Mouse (Mus musculus): ENCODE data around the gene Prl2c2. TPM values are rescaled to one million over a fixed set of nuclear protein-coding genes. Genes with fewer than 3 reads are reported as not detected.
"Not testable (repeated sequence)": the region's sequence is repeated elsewhere in the genome, so short reads cannot be mapped to it uniquely, and the experiment has no call there.

The Prl2c2 gene
- 0.54 TPM in 1 of 2 replicates, not detected in the other for polyA plus RNA-seq (2014; fragmentation: Nextera tagmentation; extraction: Ambion mirVana)

DNA sequence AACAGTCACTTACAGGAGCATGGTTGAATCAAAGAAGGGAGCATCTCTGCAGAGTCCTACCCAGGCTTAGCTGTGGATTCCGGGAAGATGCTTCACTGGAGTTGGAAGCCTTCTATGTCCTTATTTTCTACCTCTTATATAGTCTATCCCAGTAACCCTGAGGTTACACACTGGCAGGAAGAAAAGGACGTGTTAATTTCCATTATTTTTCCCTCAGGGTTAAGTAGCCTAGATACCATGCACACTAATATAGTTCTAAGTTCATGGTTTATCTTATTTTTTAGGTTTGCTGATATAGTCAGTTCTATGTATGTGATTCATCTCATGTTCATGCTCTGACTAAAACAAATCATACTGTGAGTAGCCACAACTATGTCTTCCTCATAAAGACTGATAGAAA is at the start of gene Prl2c2:
Gene Prl2c2 (minus strand): TSS at position 101 of the 400 bp plus-strand sequence.
- not testable (repeated sequence) for H3K9me3 ChIP-seq (ENCODE audit: control insufficient read depth, low read length); ATAC-seq (ENCODE audit: low FRiP score)
- WGBS: 60% methylated on average over 2 of the region's 2 CpGs

DNA sequence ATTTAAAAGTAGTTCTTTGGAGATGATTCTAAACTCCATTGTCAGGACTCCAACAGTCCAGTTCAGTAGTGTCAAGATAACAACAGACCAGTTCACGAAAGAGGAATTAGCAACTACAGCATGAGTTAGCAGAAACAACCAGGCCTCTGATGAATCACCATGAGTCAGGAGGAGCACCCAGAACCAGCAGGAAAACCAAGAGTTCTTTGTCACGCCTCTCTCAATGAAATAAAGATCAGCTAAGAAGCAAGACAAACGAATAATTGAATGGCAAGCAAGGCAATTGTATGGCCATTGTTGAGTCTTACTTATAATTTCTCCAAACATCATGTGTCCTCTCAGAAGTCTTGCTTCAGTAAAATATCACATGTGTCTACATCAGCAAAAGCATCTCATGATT is 20.7 kb upstream of the Prl2c2 start:
- WGBS: 61% methylated on average over 3 of the region's 3 CpGs
- not testable (repeated sequence) for H3K4me3 ChIP-seq (ENCODE audit: low read depth, low read length); H3K4me1 ChIP-seq (replicated peaks; ENCODE audit: control insufficient read depth, insufficient read depth, low read length); DNase-seq (ENCODE audit: low spot score); H3K27me3 ChIP-seq (ENCODE audit: control insufficient read depth, insufficient read depth, low read length); H3K9me3 ChIP-seq (ENCODE audit: control insufficient read depth, low read length); H3K9ac ChIP-seq (ENCODE audit: low read depth, low read length); ATAC-seq (ENCODE audit: low FRiP score); H3K4me2 ChIP-seq (replicated peaks; ENCODE audit: low read depth, low read length); H3K27ac ChIP-seq (ENCODE audit: low read depth, low read length); H3K36me3 ChIP-seq (ENCODE audit: control insufficient read depth, insufficient read depth, low read length)

More for the DNA sequence above, at the start of gene Prl2c2:
- not testable (repeated sequence) for H3K4me1 ChIP-seq (replicated peaks; ENCODE audit: control insufficient read depth, insufficient read depth, low read length); H3K36me3 ChIP-seq (ENCODE audit: control insufficient read depth, insufficient read depth, low read length); H3K4me3 ChIP-seq (ENCODE audit: low read depth, low read length); H3K27ac ChIP-seq (ENCODE audit: low read depth, low read length); H3K4me2 ChIP-seq (replicated peaks; ENCODE audit: low read depth, low read length); H3K9ac ChIP-seq (ENCODE audit: low read depth, low read length); H3K27me3 ChIP-seq (ENCODE audit: control insufficient read depth, insufficient read depth, low read length); DNase-seq (ENCODE audit: low spot score)

DNA sequence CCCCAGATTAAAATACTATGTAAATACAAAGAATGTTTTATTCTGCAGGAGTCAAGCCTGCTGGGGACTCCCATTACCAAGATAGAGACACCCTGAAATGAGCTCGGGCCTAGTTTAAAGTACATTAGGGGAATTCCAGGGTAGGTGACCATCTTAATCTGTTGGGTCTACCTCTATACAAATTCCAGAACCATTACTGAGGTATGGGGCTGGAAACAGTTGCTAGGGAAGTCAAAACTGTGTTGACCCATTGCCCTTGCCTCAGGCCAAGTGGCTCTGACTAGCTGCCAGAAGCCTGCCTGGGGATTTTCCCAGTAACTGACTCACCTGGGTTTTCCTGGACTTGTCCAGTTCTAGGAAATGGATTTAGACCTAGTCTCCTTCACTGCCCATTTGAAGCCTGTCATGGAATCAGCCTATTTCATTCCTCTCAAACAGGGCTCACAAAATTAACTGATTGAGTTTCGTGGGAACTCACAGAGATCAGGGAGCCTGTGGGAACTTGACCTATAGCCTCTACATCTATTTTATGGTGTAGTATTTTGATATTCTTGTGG is 8.9 kb upstream of the Prl2c2 start:
- not testable (repeated sequence) for H3K27ac ChIP-seq (ENCODE audit: low read depth, low read length); H3K9me3 ChIP-seq (ENCODE audit: control insufficient read depth, low read length); H3K4me3 ChIP-seq (ENCODE audit: low read depth, low read length); DNase-seq (ENCODE audit: low spot score); H3K27me3 ChIP-seq (ENCODE audit: control insufficient read depth, insufficient read depth, low read length); H3K36me3 ChIP-seq (ENCODE audit: control insufficient read depth, insufficient read depth, low read length); H3K9ac ChIP-seq (ENCODE audit: low read depth, low read length); H3K4me1 ChIP-seq (replicated peaks; ENCODE audit: control insufficient read depth, insufficient read depth, low read length); H3K4me2 ChIP-seq (replicated peaks; ENCODE audit: low read depth, low read length); ATAC-seq (ENCODE audit: low FRiP score)
- WGBS: 74% methylated on average over 2 of the region's 2 CpGs

Other genes with a start within 250 kb of the Prl2c2 start
- gene Prl2c3, start 205.3 kb downstream of the Prl2c2 start, polyA plus RNA-seq (2014; fragmentation: Nextera tagmentation; extraction: Ambion mirVana): 0.42 and 0.62 TPM in 2 replicates
- gene Prl2c5, start 177.3 kb upstream of the Prl2c2 start, polyA plus RNA-seq (2014; fragmentation: Nextera tagmentation; extraction: Ambion mirVana): not detected in 2 replicates